Mouse (Mus musculus) heart, embryonic 15.5 days (tissue): ENCODE results near the gene Simc1. TPM values are rescaled to one million over a fixed set of nuclear protein-coding genes. Genes with fewer than 3 reads are reported as not detected.

Source experiments
- ATAC-seq: fragments of 200-750 bp; cut with Nextera tagmentation; replicated peaks from 2 replicates; pipeline ENCODE4 v1.8.0; 2017; ENCODE audit warnings: low read depth, moderate TSS enrichment; ENCODE audit not compliant: insufficient number of reproducible peaks, insufficient read depth, low FRiP score
- H3K27ac ChIP-seq: fragments of 300-500 bp; sonication (generic); 2 replicates; pipeline ENCODE4 v1.5.1; 2015; ENCODE audit warnings: mild to moderate bottlenecking, inconsistent platforms
- H3K27me3 ChIP-seq: fragments of 300-500 bp; sonication (generic); 2 replicates; pipeline ENCODE4 v1.6.1; 2015; ENCODE audit warnings: inconsistent platforms
- H3K36me3 ChIP-seq: fragments of 300-500 bp; sonication (generic); 2 replicates; pipeline ENCODE4 v1.6.1; 2015; ENCODE audit warnings: mild to moderate bottlenecking, inconsistent platforms
- H3K4me1 ChIP-seq: fragments of 300-500 bp; sonication (generic); replicated peaks from 2 replicates; pipeline ENCODE4 v1.6.1; 2015; ENCODE audit warnings: inconsistent platforms
- H3K4me2 ChIP-seq: fragments of 300-500 bp; sonication (generic); 2 replicates; pipeline ENCODE4 v1.6.1; 2015; ENCODE audit warnings: inconsistent platforms, mild to moderate bottlenecking, moderate library complexity
- H3K4me3 ChIP-seq: fragments of 300-500 bp; sonication (generic); 2 replicates; pipeline ENCODE4 v1.5.1; 2015; ENCODE audit warnings: mild to moderate bottlenecking, inconsistent platforms
- H3K9ac ChIP-seq: fragments of 300-500 bp; sonication (generic); 2 replicates; pipeline ENCODE4 v1.6.1; 2015; ENCODE audit warnings: mild to moderate bottlenecking, inconsistent platforms
- H3K9me3 ChIP-seq: fragments of 300-500 bp; sonication (generic); replicated peaks from 2 replicates; pipeline ENCODE4 v1.6.1; 2016; ENCODE audit warnings: inconsistent platforms
- WGBS: fragments of 180-500 bp; shearing (Covaris S2); methylation state at CpG from one replicate; pipeline ENCODE4 v1.1.7; 2015; ENCODE audit warnings: mixed read lengths; 5-methylcytosine and 5-hydroxymethylcytosine counted together
- polyA plus RNA-seq: library from polyadenylated mRNA; unstranded; fragments of >200 nt; fragmentation: Nextera tagmentation; extraction: Ambion mirVana; gene quantifications from 2 replicates; pipeline ENCODE4 v1.2.1, GENCODE M21; 2015

Gene Simc1
- polyA plus RNA-seq, 1 experiment from 2014 or later = 3.4 TPM

DNA sequence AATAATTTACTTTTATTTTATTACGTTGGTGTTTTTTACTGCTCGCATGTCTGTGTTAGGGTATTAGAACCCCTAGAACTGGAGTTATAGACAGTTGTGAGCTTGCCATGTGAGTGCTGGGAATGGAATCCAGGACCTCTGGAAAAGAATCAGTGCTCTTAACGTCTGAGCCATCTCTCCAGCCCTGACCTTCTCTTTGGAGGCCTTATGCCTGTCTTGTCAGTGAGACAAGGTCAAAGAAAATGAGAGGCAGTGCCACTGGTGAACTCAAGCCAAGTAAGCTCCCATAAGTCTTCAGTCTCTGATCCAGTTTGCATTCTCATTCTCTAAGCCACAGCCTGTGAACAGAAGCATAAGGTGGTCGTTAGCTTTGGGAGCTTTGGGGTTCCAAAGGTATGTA, 67.2 kb downstream of the Simc1 start:
- WGBS = 69% methylated on average over 4 of the region's 4 CpGs
- Histone ChIP-seq H3K4me1 (peaks cover 14% of the 10 kb centered on the region), H3K27ac (no peak overlapping the region), H3K9ac (no peak overlapping the region), H3K4me3 (no peak overlapping the region), H3K9me3 (no peaks in the 10 kb centered on the region), H3K4me2 (no peak overlapping the region), H3K36me3 (no peaks in the 10 kb centered on the region), H3K27me3 (no peaks in the 10 kb centered on the region)
- no peak for ATAC-seq

- no peak overlapping the region for H3K9ac ChIP-seq
- 39% methylated on average over 2 of the region's 2 CpGs for WGBS
Observed at GRCm38 (mm10) chr13:54571637-54572036, 68.1 kb downstream of the Simc1 start.

GRCm38 (mm10) chr13:54572621-54573020, 69.0 kb downstream of the Simc1 start:
- Histone ChIP-seq H3K27me3 (no peaks in the 10 kb centered on the region), H3K4me2 (no peak overlapping the region), H3K4me3 (no peak overlapping the region), H3K27ac (no peak overlapping the region), H3K36me3 (no peaks in the 10 kb centered on the region; the same call in 1 of the 2 replicates), H3K4me1 (peaks cover 26% of the 10 kb centered on the region), H3K9ac (no peak overlapping the region), H3K9me3 (no peaks in the 10 kb centered on the region)
- ATAC-seq = no peak
- WGBS = 82% methylated on average over 4 of the region's 4 CpGs

More at GRCm38 (mm10) chr13:54571637-54572036, 68.1 kb downstream of the Simc1 start:
- Histone ChIP-seq H3K4me2 (no peak overlapping the region), H3K27me3 (no peaks in the 10 kb centered on the region), H3K9me3 (no peaks in the 10 kb centered on the region), H3K4me3 (no peak overlapping the region), H3K27ac (no peak overlapping the region), H3K4me1 (peaks cover 22% of the 10 kb centered on the region), H3K36me3 (no peaks in the 10 kb centered on the region)
- ATAC-seq = no peak

DNA sequence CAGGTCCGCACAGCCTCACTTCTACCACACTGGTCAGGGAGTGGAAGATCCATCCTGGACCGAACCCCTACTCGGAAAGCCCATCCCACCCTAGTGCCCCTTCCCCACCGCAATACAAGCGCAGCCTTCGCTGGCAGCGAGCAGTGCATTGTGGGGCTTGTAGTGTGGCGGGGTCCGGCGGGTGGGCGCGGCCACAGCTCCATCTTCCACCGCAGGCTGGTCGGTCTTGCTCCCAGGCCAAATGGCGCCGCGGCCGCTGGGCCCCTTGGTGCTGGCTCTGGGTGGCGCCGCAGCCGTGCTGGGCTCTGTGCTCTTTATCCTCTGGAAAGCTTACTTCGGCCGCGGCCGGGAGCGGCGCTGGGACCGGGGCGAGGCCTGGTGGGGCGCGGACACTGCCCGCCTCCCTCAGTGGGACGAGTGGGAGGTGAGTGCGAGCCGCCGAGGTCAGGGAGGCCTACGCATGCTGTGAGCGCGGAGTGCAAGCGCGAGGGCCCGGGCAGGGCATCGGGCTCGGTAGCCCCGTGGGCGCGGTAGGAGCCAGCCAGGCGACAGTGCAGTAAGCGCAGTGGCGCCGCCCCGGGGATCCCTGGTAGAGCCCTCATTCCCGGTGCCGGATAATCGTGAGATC, 71.4 kb downstream of the Simc1 start, which contains the start of gene Arl10:
TSS of gene Arl10 (plus strand) at position 162 of the 628 bp plus-strand sequence.
- Histone ChIP-seq H3K4me1 (peaks cover 26% of the 10 kb centered on the region), H3K36me3 (peaks cover 12% of the 10 kb centered on the region), H3K9ac (peak within 1 kb of the TSS; percentile 97), H3K9me3 (no peaks in the 10 kb centered on the region), H3K27ac (peak within 1 kb of the TSS; percentile 87), H3K4me3 (peak within 1 kb of the TSS; percentile 100), H3K27me3 (no peaks in the 10 kb centered on the region), H3K4me2 (peak within 1 kb of the TSS; percentile 89)
- under 1% methylated on average over 55 of the region's 55 CpGs for WGBS
- ATAC-seq = peak; percentile 86

DNA sequence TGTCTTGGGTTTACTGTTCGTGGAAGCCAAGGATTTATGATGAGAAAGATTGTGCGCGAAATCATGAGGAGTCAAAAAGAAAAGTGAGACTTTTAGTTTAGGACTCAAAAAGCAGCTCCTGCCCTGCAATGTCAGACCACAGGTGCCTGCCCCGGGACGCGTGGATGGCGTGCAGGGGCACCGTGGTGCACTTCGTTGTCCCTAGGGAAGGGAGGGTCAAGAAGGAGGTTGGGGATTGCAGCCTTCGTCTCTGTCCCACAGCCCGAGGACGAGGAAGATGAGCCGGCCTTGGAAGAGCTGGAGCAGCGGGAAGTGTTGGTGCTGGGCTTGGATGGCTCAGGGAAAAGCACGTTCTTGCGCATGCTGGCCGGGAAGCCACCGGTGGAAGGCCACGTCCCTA, 71.9 kb downstream of the Simc1 start:
- Histone ChIP-seq H3K27me3 (no peaks in the 10 kb centered on the region), H3K9me3 (no peaks in the 10 kb centered on the region), H3K9ac (peak overlapping the region; percentile 97), H3K36me3 (peaks cover 17% of the 10 kb centered on the region), H3K27ac (peak overlapping the region; percentile 87), H3K4me2 (peak overlapping the region; percentile 89), H3K4me3 (peak overlapping the region; percentile 100), H3K4me1 (peaks cover 26% of the 10 kb centered on the region)
- ATAC-seq = peak; percentile 37; the same call in 1 of the 2 replicates
- 3% methylated on average over 19 of the region's 19 CpGs for WGBS

- no peak for ATAC-seq
- no peak overlapping the region for H3K4me3 ChIP-seq
- H3K9ac ChIP-seq = no peak overlapping the region
- peaks cover 20% of the 10 kb centered on the region for H3K4me1 ChIP-seq
- no peaks in the 10 kb centered on the region for H3K9me3 ChIP-seq
- H3K36me3 ChIP-seq = peaks cover 32% of the 10 kb centered on the region
- H3K27ac ChIP-seq = no peak overlapping the region
- no peak overlapping the region for H3K4me2 ChIP-seq
- no peaks in the 10 kb centered on the region for H3K27me3 ChIP-seq
- WGBS = 78% methylated on average over 21 of the region's 21 CpGs
Observed at GRCm38 (mm10) chr13:54577652-54578507, 74.3 kb downstream of the Simc1 start.

DNA sequence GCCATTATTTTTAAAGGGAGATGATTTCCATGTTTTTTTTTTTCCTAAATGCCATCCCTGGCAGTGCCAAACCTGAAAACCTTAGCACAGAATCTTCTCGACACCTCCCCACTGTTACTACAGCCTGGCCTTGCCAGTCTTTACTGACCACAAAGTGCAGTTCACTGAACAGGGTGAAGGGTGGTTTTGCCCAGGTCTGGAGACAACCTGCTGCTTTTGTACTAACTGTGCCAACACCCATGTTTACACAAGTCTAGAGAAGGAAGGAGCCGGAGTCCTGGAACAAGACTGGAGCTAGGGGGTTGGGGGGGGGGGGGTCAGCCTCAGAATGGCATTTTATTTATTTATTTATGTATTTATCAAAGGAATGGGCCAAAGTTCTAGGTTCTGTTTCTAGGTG, 77.8 kb downstream of the Simc1 start:
- Histone ChIP-seq H3K4me3 (no peak overlapping the region), H3K27ac (no peak overlapping the region), H3K9me3 (no peaks in the 10 kb centered on the region), H3K4me1 (peaks cover 6% of the 10 kb centered on the region; the same call in 1 of the 2 replicates), H3K27me3 (no peaks in the 10 kb centered on the region), H3K36me3 (peaks cover 59% of the 10 kb centered on the region), H3K4me2 (no peak overlapping the region), H3K9ac (no peak overlapping the region)
- WGBS = 76% methylated on average over 2 of the region's 2 CpGs
- ATAC-seq = no peak

GRCm38 (mm10) chr13:54582126-54582525, 78.5 kb downstream of the Simc1 start:
- no peak for ATAC-seq

GRCm38 (mm10) chr13:54582860-54583259, 79.3 kb downstream of the Simc1 start:
- H3K4me3 ChIP-seq = no peak overlapping the region
- H3K27ac ChIP-seq = no peak overlapping the region
- H3K9me3 ChIP-seq = no peaks in the 10 kb centered on the region
- H3K9ac ChIP-seq = no peak overlapping the region
- H3K27me3 ChIP-seq = no peaks in the 10 kb centered on the region
- H3K4me2 ChIP-seq = no peak overlapping the region
- H3K36me3 ChIP-seq = peaks cover 70% of the 10 kb centered on the region
- WGBS = 82% methylated on average over 5 of the region's 5 CpGs
- ATAC-seq = no peak
- no peaks in the 10 kb centered on the region for H3K4me1 ChIP-seq

More at GRCm38 (mm10) chr13:54582126-54582525, 78.5 kb downstream of the Simc1 start:
- no peak overlapping the region for H3K4me2 ChIP-seq
- 74% methylated on average over 10 of the region's 10 CpGs for WGBS
- no peaks in the 10 kb centered on the region for H3K9me3 ChIP-seq
- H3K9ac ChIP-seq = no peak overlapping the region
- no peaks in the 10 kb centered on the region for H3K27me3 ChIP-seq
- H3K36me3 ChIP-seq = peaks cover 63% of the 10 kb centered on the region
- H3K27ac ChIP-seq = no peak overlapping the region
- no peak overlapping the region for H3K4me3 ChIP-seq
- H3K4me1 ChIP-seq = no peaks in the 10 kb centered on the region

DNA sequence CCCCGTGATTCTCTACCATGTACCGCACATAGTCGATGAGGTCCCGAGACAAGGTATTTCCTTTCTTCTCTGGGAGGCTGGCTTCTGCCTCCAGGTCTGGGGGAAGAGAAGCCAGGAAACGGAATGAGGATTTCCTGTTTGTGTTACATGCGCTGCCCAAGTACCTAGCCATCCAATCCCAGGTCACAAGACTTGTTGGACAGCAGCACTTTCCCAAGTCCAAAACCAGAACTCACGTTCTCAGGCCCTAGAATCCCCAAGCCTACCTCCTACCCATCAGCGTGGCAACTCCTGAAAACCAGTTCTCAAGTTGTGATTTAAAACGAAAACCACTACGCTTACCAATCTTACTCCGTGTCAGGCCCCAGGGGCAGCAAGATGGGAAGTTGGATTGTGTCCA, 82.3 kb downstream of the Simc1 start:
- H3K36me3 ChIP-seq = peaks cover 56% of the 10 kb centered on the region
- H3K27ac ChIP-seq = no peak overlapping the region
- no peak overlapping the region for H3K4me2 ChIP-seq
- 78% methylated on average over 11 of the region's 11 CpGs for WGBS
- H3K4me3 ChIP-seq = no peak overlapping the region
- H3K27me3 ChIP-seq = no peaks in the 10 kb centered on the region
- H3K4me1 ChIP-seq = peaks cover 8% of the 10 kb centered on the region
- H3K9me3 ChIP-seq = no peaks in the 10 kb centered on the region
- no peak for ATAC-seq
- H3K9ac ChIP-seq = no peak overlapping the region

DNA sequence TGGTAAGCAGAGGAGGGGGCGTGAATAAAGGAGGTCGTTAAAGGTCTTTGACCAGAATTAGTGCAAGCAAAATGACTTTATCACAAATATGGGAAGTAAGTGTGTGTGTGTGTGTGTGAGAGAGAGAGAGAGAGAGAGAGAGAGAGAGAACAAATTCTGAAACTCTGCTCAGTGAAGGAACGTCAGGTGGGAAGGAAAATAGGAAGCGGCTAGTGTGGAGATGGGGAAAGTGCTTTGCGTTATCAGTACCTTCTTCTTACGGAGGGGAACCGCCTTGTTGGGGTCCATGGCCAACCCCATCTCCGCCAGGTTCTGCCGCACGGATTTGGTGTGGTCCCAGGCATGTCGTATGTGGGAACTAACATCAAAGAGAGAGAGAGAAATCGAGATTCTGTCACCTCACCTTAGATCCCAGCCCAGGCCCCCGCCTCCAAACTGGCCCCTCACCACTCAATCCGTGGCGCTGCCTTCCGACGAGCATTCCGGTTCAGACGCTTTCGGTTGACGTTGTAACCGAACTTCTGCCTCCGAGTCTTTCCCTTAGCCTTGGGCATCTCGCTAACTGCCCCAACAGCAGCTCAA, 85.9 kb downstream of the Simc1 start:
- 1% methylated on average over 24 of the region's 24 CpGs for WGBS
- Histone ChIP-seq H3K27ac (peak overlapping the region; percentile 90), H3K27me3 (no peaks in the 10 kb centered on the region), H3K36me3 (peaks cover 29% of the 10 kb centered on the region), H3K4me2 (peak overlapping the region; percentile 71), H3K9ac (peak overlapping the region; percentile 79), H3K9me3 (no peaks in the 10 kb centered on the region), H3K4me3 (peak overlapping the region; percentile 77), H3K4me1 (peaks cover 21% of the 10 kb centered on the region)
- ATAC-seq = no peak
